In genomic region chr8:46892511-46893273, GRCm38 (mm10) we compare ENCODE assay signal across 9 mouse cellular contexts.
DNase-seq lines count a peak whose midpoint lies in the region; ATAC-seq and TF ChIP-seq lines count a peak whose summit lies in the region.
"Had no signal": no experiment of that assay in that cellular context is flagged by ENCODE, and none has a peak within 500 bp of the region (broad histone marks: within the 10 kb centered on the region; RNA-seq: fewer than 3 reads in every experiment).

No protein-coding gene starts in this region.

- H3K9me3 ChIP-seq in liver, postnatal 0 days (ENCODE audit: low read length), result no peaks in the 10 kb centered on the region

- peak; percentile 63 for DNase-seq in ovary, postnatal 14 days (ENCODE audit: low spot score)
- DNase-seq in ovary, postnatal 36 days (ENCODE audit: low spot score), result no peak
- DNase-seq in cerebellum, postnatal 4 days (ENCODE audit: low spot score in 2 of 2), result peak; percentile 63 to 82
- DNase-seq in gastrocnemius, postnatal 14 days, result peak; percentile 61
- DNase-seq in hindlimb bud, embryonic 11.5 days (ENCODE audit: extremely low spot score, low read depth, low spot score), result peak; percentile 22
- DNase-seq in liver, postnatal 0 days, result peak; percentile 33
- DNase-seq in testis, postnatal 10 days (ENCODE audit: low spot score), result peak; percentile 86
- DNase-seq in thymus, postnatal 10 days (ENCODE audit: low spot score in 2 of 2), result no peak

- no peak overlapping the region for H3K4me3 ChIP-seq in liver, postnatal 0 days (ENCODE audit: low read depth, low read length)
- H3K4me3 ChIP-seq: myocyte had no signal

- H3K36me3 ChIP-seq in liver, postnatal 0 days (replicated peaks; ENCODE audit: insufficient read depth, low read length), result no peaks in the 10 kb centered on the region

- WGBS in liver, postnatal 0 days (ENCODE audit: insufficient replicate concordance), result 66% methylated on average over 22 of the region's 22 CpGs

- H3K4me2 ChIP-seq in liver, postnatal 0 days (ENCODE audit: low read depth, low read length), result no peak overlapping the region

- no peak for TF ChIP-seq CTCF in liver, postnatal 0 days (IDR thresholded peaks at IDR 0.05; ENCODE audit: low read depth)

- H3K27me3 ChIP-seq in liver, postnatal 0 days (ENCODE audit: insufficient read depth, low read length), result no peaks in the 10 kb centered on the region

- ATAC-seq in liver, postnatal 0 days, result peak; percentile 28; the same call in 1 of the 2 replicates

- intact Hi-C loops in gastrocnemius, postnatal 14 days (cut with DNase I; ENCODE audit: low total_unique reads), result no loop called here

- no peak overlapping the region for H3K9ac ChIP-seq in liver, postnatal 0 days (replicated peaks)

- TF ChIP-seq EP300 in liver, postnatal 0 days (IDR thresholded peaks at IDR 0.05; ENCODE audit: low read depth), result no peak

- peak overlapping the region; percentile 4; the same call in 1 of the 2 replicates for H3K27ac ChIP-seq in liver, postnatal 0 days (ENCODE audit: low read depth)

- H3K4me1 ChIP-seq in liver, postnatal 0 days (ENCODE audit: insufficient read depth), result peaks cover 14% of the 10 kb centered on the region

Comparison
In these comparisons a context has a peak if more than half of its experiments do, and no peak if none do; other contexts are left out.
1. DNase-seq: peak in ovary, postnatal 14 days (single experiment), cerebellum, postnatal 4 days (2 of 2), gastrocnemius, postnatal 14 days (single experiment), hindlimb bud, embryonic 11.5 days (single experiment), liver, postnatal 0 days (single experiment) and testis, postnatal 10 days (single experiment); none in ovary, postnatal 36 days (single experiment) and thymus, postnatal 10 days (0 of 2).